Mouse (Mus musculus): ENCODE results near the gene Sympk. TPM values are rescaled to one million over a fixed set of nuclear protein-coding genes. Genes with fewer than 3 reads are reported as not detected.

Gene Sympk
- polyA plus RNA-seq, 1 experiment from 2014 or later: 18.7 TPM

DNA sequence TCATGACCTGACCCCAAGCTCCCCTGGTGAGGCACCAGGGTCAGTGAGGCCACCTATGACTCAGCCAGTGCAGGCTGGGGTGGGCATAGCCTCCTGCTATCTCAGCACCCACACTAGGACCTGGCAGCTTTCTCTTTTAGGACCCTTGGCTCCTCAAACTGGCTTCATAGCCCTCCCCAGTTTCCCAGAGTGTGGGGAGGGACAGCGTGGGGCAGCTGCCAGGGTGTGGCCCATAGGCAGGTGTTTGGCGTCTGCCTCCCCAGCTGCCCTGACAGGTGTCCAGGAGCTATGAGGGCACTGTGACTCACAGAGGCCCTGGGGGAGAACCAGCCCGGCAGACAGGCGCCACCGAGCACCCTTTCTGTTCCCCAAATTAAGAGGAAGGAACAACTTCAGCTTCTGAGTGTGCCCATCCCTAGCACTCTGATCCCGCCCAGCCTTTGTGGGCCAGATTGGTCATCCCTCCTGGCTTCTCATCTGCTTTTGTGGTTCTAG, 60.1 kb downstream of the Sympk start:
- H3K4me2 ChIP-seq (replicated peaks): no peak overlapping the region
- no peak overlapping the region for H3K4me3 ChIP-seq (replicated peaks; ENCODE audit: low read length)
- DNase-seq (ENCODE audit: low spot score) (no peak), ATAC-seq (ENCODE audit: low FRiP score) (no peak)
- H3K4me1 ChIP-seq (replicated peaks; ENCODE audit: control insufficient read depth, insufficient read depth, low read length): no peaks in the 10 kb centered on the region
- H3K27ac ChIP-seq: no peak overlapping the region
- peaks cover 70% of the 10 kb centered on the region for H3K36me3 ChIP-seq (replicated peaks; ENCODE audit: control insufficient read depth, insufficient read depth)
- H3K9me3 ChIP-seq (ENCODE audit: control insufficient read depth, low read length): no peaks in the 10 kb centered on the region
- H3K27me3 ChIP-seq (ENCODE audit: control insufficient read depth, insufficient read depth, low read length): no peaks in the 10 kb centered on the region; the same call in 1 of the 2 replicates
- 78% methylated on average over 6 of the region's 6 CpGs for WGBS
- H3K9ac ChIP-seq: no peak overlapping the region

DNA sequence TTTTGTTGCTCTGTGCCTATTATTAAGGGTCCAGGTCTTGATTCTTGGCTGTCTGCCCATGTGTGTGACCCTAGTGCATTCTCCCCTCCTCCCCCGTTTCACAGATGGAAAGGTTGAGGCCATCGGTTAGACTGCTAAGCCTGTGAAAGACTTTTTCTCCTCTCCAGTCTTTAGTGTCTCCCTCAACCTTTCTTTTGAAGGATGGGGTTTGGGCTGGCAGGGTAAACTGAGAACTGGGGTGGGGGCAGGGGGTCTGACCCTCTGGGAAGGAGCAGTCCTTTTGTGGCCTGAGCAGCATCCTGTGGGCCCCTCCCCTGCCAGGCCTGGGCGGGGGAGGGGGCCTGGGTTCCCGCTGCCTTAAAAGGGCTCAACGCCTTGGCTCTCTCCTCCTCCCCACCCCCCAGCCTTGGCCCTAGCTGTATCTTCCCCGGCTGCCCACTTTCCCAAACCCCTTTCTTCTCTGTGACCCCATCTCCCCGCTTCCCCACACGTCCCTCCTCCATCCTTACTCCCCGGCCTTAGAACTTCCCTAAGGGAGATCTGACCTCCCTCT, 60.8 kb downstream of the Sympk start:
- WGBS: 18% methylated on average over 9 of the region's 9 CpGs
- no peak for ATAC-seq (ENCODE audit: low FRiP score)
- Histone ChIP-seq H3K4me3 (replicated peaks; ENCODE audit: low read length) (no peak overlapping the region), H3K36me3 (replicated peaks; ENCODE audit: control insufficient read depth, insufficient read depth) (peaks cover 69% of the 10 kb centered on the region), H3K9ac (no peak overlapping the region), H3K27me3 (ENCODE audit: control insufficient read depth, insufficient read depth, low read length) (no peaks in the 10 kb centered on the region; the same call in 1 of the 2 replicates), H3K9me3 (ENCODE audit: control insufficient read depth, low read length) (no peaks in the 10 kb centered on the region), H3K4me1 (replicated peaks; ENCODE audit: control insufficient read depth, insufficient read depth, low read length) (no peaks in the 10 kb centered on the region), H3K4me2 (replicated peaks) (no peak overlapping the region), H3K27ac (no peak overlapping the region)
- DNase-seq (ENCODE audit: low spot score): no peak

DNA sequence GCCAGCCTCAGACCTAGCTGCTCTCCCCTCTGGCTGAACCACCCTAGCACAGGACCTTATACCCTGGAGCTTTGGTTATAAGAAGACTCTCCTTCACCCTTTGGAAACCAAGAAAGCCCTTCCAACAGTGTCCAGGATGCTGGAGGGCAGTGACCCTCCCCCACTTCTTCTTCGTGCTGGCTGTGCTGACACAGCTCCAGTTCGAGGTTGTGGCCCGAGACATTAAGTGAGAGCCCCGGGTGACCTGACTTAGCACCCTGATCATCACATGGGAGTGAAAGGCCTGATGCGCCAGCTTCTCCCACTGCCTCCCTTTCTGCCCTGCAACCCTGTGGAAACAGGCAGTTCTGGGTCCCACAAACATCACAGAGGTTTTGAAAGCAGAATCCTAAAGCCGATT, 61.3 kb downstream of the Sympk start:
- DNase-seq (ENCODE audit: low spot score) (no peak), ATAC-seq (ENCODE audit: low FRiP score) (no peak)
- no peaks in the 10 kb centered on the region for H3K4me1 ChIP-seq (replicated peaks; ENCODE audit: control insufficient read depth, insufficient read depth, low read length)
- no peak overlapping the region for H3K27ac ChIP-seq
- H3K9me3 ChIP-seq (ENCODE audit: control insufficient read depth, low read length): no peaks in the 10 kb centered on the region
- H3K4me2 ChIP-seq (replicated peaks): no peak overlapping the region
- 16% methylated on average over 6 of the region's 6 CpGs for WGBS
- no peaks in the 10 kb centered on the region; the same call in 1 of the 2 replicates for H3K27me3 ChIP-seq (ENCODE audit: control insufficient read depth, insufficient read depth, low read length)
- no peak overlapping the region for H3K9ac ChIP-seq
- no peak overlapping the region for H3K4me3 ChIP-seq (replicated peaks; ENCODE audit: low read length)
- H3K36me3 ChIP-seq (replicated peaks; ENCODE audit: control insufficient read depth, insufficient read depth): peaks cover 69% of the 10 kb centered on the region

DNA sequence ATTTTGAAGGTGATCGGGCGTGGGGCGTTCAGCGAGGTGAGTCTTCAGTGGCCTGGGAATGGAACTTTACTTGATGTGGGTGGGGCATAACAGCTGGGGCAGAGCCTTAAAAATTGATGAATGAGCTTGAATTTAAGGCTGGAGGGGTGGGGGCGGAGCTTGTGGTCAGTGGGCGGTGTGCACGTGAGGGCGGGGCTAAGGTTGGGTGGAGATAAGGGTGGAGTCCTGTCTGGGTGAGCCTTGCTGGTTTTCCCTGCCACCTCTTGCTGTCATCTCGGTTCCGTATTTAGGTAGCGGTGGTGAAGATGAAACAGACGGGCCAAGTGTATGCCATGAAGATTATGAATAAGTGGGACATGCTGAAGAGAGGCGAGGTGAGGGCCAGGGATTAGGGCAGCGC, 61.9 kb downstream of the Sympk start:
- H3K4me2 ChIP-seq (replicated peaks): no peak overlapping the region
- H3K36me3 ChIP-seq (replicated peaks; ENCODE audit: control insufficient read depth, insufficient read depth): peaks cover 68% of the 10 kb centered on the region
- H3K4me3 ChIP-seq (replicated peaks; ENCODE audit: low read length): no peak overlapping the region
- no peak overlapping the region for H3K9ac ChIP-seq
- DNase-seq (ENCODE audit: low spot score): no peak
- no peak overlapping the region for H3K27ac ChIP-seq
- no peaks in the 10 kb centered on the region for H3K4me1 ChIP-seq (replicated peaks; ENCODE audit: control insufficient read depth, insufficient read depth, low read length)
- H3K9me3 ChIP-seq (ENCODE audit: control insufficient read depth, low read length): no peaks in the 10 kb centered on the region
- WGBS: 20% methylated on average over 14 of the region's 14 CpGs
- H3K27me3 ChIP-seq (ENCODE audit: control insufficient read depth, insufficient read depth, low read length): peaks cover 3% of the 10 kb centered on the region; the same call in 1 of the 2 replicates
- no peak for ATAC-seq (ENCODE audit: low FRiP score)

DNA sequence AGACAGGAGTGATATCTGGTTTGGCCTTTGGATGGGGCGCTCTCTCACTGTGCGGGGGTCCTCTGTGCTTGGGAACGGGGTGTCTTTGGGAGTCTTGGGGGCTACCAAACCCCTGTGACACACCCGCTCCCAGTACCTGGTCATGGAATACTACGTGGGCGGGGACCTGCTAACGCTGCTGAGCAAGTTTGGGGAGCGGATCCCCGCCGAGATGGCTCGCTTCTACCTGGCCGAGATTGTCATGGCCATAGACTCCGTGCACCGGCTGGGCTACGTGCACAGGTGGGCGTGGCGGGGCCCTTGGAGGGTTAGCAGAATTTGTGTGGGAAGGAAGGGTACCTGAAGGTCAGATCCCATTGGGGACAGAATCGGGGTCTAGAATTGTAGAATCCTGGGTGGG, 62.6 kb downstream of the Sympk start:
- H3K27me3 ChIP-seq (ENCODE audit: control insufficient read depth, insufficient read depth, low read length): peaks cover 8% of the 10 kb centered on the region; the same call in 1 of the 2 replicates
- peaks cover 67% of the 10 kb centered on the region for H3K36me3 ChIP-seq (replicated peaks; ENCODE audit: control insufficient read depth, insufficient read depth)
- H3K27ac ChIP-seq: no peak overlapping the region
- H3K4me2 ChIP-seq (replicated peaks): no peak overlapping the region
- no peak for DNase-seq (ENCODE audit: low spot score)
- H3K4me1 ChIP-seq (replicated peaks; ENCODE audit: control insufficient read depth, insufficient read depth, low read length): no peaks in the 10 kb centered on the region
- no peak for ATAC-seq (ENCODE audit: low FRiP score)
- no peak overlapping the region for H3K4me3 ChIP-seq (replicated peaks; ENCODE audit: low read length)
- H3K9ac ChIP-seq: no peak overlapping the region
- no peaks in the 10 kb centered on the region for H3K9me3 ChIP-seq (ENCODE audit: control insufficient read depth, low read length)
- WGBS: 66% methylated on average over 18 of the region's 18 CpGs

DNA sequence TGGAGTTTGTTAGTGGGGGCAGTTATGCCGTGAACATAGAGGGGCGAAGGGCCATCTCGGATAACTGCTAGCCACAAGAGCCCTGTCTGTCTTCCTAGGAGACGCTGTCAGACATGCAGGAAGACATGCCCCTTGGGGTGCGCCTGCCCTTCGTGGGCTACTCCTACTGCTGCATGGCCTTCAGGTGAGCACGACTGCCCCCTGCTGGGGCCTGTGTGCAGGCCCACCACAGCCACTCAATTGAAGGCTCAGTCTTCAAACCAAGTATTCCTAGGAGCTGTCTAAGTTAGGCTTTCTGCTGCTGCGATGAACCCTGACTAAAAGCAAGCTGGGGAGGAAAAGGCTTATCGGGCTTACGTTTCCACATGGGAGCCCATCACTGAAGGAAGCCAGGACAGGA, 64.6 kb downstream of the Sympk start:
- ATAC-seq (ENCODE audit: low FRiP score): no peak
- peaks cover 59% of the 10 kb centered on the region for H3K36me3 ChIP-seq (replicated peaks; ENCODE audit: control insufficient read depth, insufficient read depth)
- H3K9me3 ChIP-seq (ENCODE audit: control insufficient read depth, low read length): no peaks in the 10 kb centered on the region
- H3K9ac ChIP-seq: no peak overlapping the region
- H3K27me3 ChIP-seq (ENCODE audit: control insufficient read depth, insufficient read depth, low read length): peaks cover 16% of the 10 kb centered on the region
- no peak overlapping the region for H3K27ac ChIP-seq
- 41% methylated on average over 10 of the region's 10 CpGs for WGBS
- DNase-seq (ENCODE audit: low spot score): peak; percentile 59
- no peak overlapping the region for H3K4me2 ChIP-seq (replicated peaks)
- no peak overlapping the region for H3K4me3 ChIP-seq (replicated peaks; ENCODE audit: low read length)
- peaks cover 16% of the 10 kb centered on the region; the same call in 1 of the 2 replicates for H3K4me1 ChIP-seq (replicated peaks; ENCODE audit: control insufficient read depth, insufficient read depth, low read length)

DNA sequence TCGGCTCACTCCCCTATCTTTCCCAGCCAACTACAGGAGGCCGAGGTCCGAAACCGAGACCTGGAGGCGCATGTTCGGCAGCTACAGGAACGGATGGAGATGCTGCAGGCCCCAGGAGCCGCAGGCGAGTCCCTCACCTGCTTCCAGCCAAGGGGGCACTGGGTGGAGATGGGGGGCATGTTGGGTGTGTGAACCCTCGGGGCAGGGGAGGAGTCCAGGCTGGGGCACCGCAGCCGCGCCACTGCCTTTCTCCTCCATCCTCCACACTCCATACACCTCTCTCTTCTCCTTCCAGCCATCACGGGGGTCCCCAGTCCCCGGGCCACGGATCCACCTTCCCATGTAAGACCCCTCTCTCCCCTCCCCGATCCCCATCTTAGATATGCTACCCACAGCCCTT, 67.7 kb downstream of the Sympk start:
- no peaks in the 10 kb centered on the region for H3K9me3 ChIP-seq (ENCODE audit: control insufficient read depth, low read length)
- WGBS: 38% methylated on average over 17 of the region's 17 CpGs
- H3K4me1 ChIP-seq (replicated peaks; ENCODE audit: control insufficient read depth, insufficient read depth, low read length): peaks cover 28% of the 10 kb centered on the region; the same call in 1 of the 2 replicates
- ATAC-seq (ENCODE audit: low FRiP score) (no peak), DNase-seq (ENCODE audit: low spot score) (no peak)
- H3K9ac ChIP-seq: no peak overlapping the region
- no peak overlapping the region for H3K27ac ChIP-seq
- peaks cover 52% of the 10 kb centered on the region for H3K36me3 ChIP-seq (replicated peaks; ENCODE audit: control insufficient read depth, insufficient read depth)
- no peak overlapping the region for H3K4me3 ChIP-seq (replicated peaks; ENCODE audit: low read length)
- H3K27me3 ChIP-seq (ENCODE audit: control insufficient read depth, insufficient read depth, low read length): peaks cover 30% of the 10 kb centered on the region
- no peak overlapping the region for H3K4me2 ChIP-seq (replicated peaks)

DNA sequence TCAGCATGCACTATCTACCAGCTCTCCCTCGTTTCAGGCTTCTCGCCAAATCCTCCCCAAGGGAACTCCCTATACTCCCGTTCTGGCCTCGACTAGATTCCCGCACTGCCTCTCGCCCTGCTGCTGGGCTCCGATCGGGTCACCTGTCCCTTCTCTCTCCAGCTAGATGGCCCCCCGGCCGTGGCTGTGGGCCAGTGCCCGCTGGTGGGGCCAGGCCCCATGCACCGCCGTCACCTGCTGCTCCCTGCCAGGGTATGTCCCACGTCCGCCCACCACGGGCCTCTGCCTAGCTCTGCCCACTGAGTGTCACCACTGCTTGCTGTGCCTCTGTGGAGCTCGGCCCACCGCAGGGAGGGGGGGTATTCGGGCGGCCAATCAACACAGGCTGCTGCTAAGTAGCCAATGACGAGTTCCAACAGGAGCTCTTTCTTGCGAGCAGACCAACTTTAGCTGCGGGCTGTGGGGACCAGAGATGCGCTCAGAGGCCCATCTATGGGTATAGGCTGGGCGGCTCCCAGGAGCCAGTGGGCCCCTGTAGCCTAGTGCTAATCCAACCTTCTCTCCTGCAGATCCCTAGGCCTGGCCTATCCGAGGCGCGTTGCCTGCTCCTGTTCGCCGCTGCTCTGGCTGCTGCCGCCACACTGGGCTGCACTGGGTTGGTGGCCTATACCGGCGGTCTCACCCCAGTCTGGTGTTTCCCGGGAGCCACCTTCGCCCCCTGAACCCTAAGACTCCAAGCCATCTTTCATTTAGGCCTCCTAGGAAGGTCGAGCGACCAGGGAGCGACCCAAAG, 68.4 kb downstream of the Sympk start:
- Histone ChIP-seq H3K27me3 (ENCODE audit: control insufficient read depth, insufficient read depth, low read length) (peaks cover 30% of the 10 kb centered on the region), H3K9ac (peak overlapping the region; percentile 16; the same call in 1 of the 2 replicates), H3K4me1 (replicated peaks; ENCODE audit: control insufficient read depth, insufficient read depth, low read length) (peaks cover 28% of the 10 kb centered on the region; the same call in 1 of the 2 replicates)

DNA sequence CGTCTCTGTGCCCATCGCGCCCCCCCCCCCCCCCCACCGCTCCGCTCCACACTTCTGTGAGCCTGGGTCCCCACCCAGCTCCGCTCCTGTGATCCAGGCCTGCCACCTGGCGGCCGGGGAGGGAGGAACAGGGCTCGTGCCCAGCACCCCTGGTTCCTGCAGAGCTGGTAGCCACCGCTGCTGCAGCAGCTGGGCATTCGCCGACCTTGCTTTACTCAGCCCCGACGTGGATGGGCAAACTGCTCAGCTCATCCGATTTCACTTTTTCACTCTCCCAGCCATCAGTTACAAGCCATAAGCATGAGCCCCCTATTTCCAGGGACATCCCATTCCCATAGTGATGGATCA, 69.0 kb downstream of the Sympk start:
- peaks cover 28% of the 10 kb centered on the region; the same call in 1 of the 2 replicates for H3K4me1 ChIP-seq (replicated peaks; ENCODE audit: control insufficient read depth, insufficient read depth, low read length)
- H3K27ac ChIP-seq: no peak overlapping the region
- H3K9me3 ChIP-seq (ENCODE audit: control insufficient read depth, low read length): no peaks in the 10 kb centered on the region
- H3K36me3 ChIP-seq (replicated peaks; ENCODE audit: control insufficient read depth, insufficient read depth): peaks cover 40% of the 10 kb centered on the region
- peaks cover 30% of the 10 kb centered on the region for H3K27me3 ChIP-seq (ENCODE audit: control insufficient read depth, insufficient read depth, low read length)
- H3K4me2 ChIP-seq (replicated peaks): peak overlapping the region; percentile 94
- ATAC-seq (ENCODE audit: low FRiP score): 0 out of 2 replicates have a peak, but pooled peaks have one; percentile 15
- peak overlapping the region; percentile 16; the same call in 1 of the 2 replicates for H3K9ac ChIP-seq
- peak overlapping the region; percentile 52 for H3K4me3 ChIP-seq (replicated peaks; ENCODE audit: low read length)
- WGBS: 3% methylated on average over 15 of the region's 15 CpGs
- peak; percentile 52 for DNase-seq (ENCODE audit: low spot score)

More for the DNA sequence above, 68.4 kb downstream of the Sympk start:
- Histone ChIP-seq H3K4me3 (replicated peaks; ENCODE audit: low read length) (peak overlapping the region; percentile 52; the same call in 1 of the 2 replicates), H3K9me3 (ENCODE audit: control insufficient read depth, low read length) (no peaks in the 10 kb centered on the region), H3K36me3 (replicated peaks; ENCODE audit: control insufficient read depth, insufficient read depth) (peaks cover 46% of the 10 kb centered on the region), H3K4me2 (replicated peaks) (peak overlapping the region; percentile 94), H3K27ac (0 out of 2 replicates have a peak overlapping the region, but pooled peaks have one; percentile 9)
- DNase-seq (ENCODE audit: low spot score) (peak; percentile 44), ATAC-seq (ENCODE audit: low FRiP score) (peak; percentile 44)
- 4% methylated on average over 38 of the region's 38 CpGs for WGBS
